Mouse (Mus musculus) adrenal gland, adult 2 months (tissue): ENCODE measurements at regions not wholly inside any gene's neighbourhood (a gene's known extent, or its start where the extent isn't known, plus 50 kb on each side); places are given as distances from the start of the nearest gene placed in this dataset.

Experiments
- DNase-seq: peaks from one replicate; pipeline ENCODE4 v3.0.0; 2021

DNA sequence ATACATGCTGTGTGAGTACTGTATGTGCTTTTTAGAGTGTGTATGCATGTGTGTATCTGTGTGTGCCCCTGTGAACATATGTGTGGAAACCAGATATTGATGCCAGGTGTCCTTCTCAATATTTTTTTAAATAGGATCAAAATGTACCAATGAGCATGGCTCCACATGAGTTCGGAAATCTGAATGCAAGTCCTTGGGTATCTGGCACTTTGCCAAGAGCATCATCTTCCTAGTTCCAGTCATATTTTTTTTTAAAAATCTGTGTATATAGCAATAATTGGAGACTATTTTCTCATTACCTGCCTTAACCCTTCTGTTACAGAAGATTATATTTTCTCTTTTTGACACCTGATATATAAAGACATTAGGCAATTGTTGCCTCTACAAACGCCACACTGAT lies 255.0 kb upstream of the BC052040 start:
- DNase-seq, result no peak

DNA sequence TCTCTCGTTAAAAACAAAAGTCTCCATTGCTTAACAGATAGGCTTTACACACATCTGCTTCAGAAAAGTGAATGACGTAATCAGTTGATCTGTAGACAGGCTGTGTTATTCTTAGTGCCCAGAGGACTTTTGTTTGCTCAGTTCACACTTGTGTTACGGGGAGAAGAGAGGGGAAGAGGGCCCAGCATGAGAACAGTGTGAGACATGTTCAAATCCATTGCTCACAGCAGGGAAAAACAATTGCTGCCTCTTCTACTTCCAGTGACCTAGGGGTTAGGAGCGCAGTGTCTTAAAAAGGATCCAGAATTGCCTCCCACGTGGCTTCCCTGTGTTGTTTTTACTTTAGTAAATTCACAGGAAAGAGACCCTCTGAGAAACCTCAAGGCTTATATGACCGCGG lies 243.3 kb upstream of the BC052040 start:
- DNase-seq, result no peak

DNA sequence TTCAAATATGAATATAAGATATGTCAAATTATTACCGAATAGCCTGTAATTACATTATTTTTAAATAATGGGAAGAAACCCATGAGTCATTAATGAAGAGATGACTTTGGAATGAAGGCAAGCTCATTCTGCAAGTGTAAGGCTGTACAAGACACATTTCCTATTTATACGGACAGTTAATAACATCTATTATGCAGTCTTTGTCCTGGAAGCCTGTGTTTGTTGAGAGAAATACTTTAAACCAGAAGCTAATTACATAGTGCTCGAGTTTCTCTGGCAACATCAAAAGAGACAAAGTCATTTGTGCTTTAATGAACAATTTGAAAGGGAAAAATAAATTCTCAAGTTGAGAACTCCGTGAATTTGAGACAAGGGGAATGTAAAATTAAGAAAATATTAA lies 242.5 kb upstream of the BC052040 start:
- DNase-seq, result no peak

DNA sequence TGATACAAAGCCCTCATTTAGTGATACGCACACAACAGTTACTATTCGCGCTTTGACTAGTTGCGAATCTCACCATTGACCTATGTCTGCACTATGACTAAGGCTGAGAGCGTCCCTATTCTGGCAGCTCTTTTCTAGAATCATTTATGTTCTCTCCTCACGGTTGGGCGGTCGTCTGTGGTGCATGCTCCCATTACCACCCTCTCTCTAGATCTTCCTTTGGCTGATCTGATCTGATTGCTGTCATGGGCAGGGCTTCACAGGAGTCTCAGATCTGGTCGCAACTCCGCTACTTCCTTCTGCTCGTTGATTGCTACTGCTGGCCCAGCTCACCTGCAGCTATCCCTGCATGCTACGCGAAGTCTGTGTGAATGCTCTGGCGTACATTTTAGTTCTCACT lies 239.2 kb upstream of the BC052040 start:
- no peak for DNase-seq

DNA sequence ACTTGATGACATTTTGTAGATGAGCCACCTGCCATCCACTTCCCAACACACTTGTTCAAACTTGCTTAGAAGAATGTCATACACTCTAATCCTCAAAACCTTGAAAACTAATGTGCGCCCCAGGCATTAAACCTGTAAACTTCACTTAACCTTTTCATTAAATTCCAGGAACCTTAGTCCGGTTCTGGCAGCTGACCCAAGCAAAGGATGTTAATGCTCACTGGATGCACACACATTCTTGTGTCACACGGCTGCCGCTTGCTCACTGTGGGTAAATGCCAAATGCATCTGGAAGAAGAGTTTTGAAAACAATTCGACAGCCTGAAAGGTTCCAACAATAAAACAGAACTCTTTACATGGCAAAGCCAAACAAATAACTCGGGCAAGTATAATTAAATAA lies 235.0 kb upstream of the BC052040 start:
- DNase-seq, result no peak

DNA sequence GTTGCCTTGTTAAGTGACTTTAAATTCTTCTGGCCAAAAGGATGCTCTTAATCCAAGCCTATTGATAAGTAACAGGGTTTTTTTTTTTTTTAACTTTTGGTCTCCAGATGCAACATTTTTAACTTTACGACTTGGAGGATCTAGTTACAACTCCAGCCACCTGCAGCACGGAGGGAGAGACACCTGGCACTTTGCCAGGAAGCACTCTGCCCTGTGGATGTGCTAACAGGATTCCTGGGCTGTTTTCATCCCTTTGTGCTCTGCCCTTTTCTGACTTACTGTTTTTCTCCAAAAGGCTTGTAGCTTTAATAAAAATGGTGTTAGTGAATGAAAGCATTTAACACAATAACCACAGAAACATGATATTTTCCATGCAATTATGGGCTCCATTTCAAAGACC lies 233.3 kb upstream of the BC052040 start:
- no peak for DNase-seq

DNA sequence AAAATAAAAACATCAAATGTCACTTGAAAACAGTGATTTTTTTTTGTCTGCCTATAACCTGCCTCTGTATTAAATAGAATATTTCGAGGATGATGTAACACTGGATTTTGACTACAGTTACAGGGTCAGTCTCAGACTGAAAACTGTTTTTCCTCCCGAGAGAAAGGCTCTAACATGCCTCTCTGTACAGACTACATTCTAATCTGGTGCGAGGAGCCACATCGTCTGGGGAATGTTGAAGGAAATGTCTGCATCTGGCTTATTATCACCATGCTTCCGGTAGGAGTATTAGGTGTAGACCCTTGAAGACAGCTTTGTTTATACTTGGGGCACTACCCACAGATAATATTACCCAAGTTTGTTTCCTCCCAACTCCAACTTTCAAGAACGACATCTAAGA lies 210.4 kb upstream of the BC052040 start:
- DNase-seq, result no peak

DNA sequence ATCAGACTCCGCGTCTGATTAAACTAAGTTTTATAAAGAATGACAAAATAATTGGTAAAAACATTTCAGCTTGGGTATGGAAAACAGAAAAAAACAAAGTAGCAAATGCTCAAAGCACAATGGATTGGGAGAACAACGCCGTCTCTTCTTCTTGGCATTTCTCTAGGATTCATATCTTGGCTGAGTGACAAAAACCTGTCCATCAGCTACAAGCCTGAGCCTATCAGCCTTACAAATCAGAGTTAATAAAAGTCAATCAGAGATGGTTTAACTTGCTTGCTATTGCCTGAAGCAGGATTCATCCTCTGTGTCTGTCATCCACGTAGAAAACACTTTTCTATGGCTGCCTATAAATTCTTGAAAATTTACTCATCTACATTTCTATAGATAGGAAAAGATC lies 206.2 kb upstream of the BC052040 start:
- DNase-seq, result no peak

DNA sequence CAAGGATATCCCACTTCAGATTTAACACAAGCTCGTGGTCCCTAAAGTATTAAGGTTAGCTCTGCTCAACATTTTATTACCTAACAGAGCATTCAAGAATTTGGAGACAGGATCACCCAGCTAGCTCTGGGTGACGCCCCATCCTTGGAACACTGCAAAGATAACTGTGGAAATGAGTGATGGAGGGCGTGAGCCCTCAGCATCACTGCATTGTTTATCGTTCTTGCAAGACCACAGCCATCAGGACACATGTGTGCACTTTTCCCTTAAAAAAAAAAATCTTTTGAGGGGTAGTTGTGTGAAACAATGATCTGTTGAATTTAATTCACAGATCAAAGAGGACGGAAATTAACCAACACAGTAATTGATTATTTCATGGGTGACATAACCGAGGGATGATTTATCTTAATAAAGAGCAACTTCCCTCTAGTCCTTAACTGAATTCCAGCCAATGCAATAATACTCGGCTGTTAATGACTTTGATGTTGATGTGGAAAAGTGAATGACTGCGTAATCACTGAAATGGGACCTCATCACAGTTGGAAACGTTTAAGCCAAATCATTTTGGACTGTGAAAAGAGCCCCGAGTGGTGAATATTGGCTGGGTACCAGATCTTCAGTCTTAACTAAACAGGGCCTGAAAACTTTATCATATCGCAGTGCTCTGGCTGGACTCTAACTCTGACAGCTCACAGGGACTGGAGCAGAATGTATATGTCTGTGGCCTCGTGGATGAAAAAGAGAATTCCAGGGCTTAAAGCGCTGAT lies 196.9 kb upstream of the BC052040 start:
- no peak for DNase-seq

DNA sequence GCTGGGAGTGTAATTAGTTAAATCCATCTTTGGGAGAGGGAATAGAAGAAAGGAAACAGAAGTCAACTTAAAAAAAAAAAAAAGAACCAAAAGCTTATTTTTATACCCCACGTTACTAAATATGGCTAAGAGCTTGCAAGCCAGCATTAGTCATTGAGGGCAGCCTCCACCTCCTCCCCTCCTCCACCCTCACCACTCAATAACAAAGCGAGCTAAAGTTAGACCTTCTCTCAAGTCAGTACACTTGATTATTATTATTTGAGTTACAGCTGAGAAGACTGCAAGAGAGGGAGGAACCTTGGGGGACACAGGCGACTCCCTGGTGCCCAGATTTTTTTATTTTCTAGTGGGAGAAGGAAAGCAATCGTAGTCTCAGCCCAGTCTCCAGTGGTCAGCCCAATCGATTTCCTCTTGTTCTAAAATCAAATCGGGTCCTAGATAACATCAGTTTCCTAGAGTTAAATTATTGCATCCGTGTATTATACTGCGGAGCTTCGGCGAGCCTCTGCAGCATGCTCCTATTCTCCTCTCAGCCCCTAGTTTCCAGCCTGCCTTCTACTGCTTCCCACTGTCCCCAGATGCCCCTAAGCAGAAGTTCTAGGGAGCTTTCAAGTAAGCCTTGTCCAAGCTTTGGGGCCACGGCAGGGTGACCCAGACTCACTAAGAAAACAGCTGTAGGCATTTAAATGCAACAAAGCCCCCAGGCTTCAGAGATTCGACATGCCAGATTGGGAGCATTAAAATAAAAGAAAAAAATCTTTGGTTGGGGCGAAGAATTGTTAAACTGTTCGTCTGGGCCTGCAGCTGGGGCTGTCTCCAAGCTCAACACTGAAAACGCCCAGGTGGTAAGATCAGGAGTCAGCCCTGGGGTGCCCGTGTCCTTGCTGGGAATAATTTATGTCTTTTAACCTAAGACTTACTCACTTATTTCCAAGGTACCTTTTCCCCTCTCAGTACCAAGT lies 196.0 kb upstream of the BC052040 start:
- DNase-seq, result peak; percentile 35

DNA sequence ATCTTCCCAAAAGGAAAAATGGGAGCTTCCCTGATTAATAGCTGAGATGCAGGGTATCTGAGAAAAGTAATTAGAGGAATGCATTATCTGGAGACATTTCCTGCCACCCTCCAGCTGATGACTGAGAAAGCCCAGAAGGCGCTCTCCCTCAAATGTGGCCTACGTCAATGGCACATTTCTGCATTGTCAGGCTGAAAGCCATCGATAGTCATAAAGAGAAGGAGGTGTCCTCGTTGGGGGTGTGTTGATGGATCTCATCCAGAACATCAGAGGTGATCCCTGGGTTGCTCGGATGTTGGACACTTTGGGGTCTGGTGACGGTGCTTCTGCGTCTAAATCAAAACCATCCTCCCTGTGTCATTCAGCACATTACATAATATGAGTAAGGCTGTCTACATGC lies 189.9 kb upstream of the BC052040 start:
- DNase-seq, result no peak

DNA sequence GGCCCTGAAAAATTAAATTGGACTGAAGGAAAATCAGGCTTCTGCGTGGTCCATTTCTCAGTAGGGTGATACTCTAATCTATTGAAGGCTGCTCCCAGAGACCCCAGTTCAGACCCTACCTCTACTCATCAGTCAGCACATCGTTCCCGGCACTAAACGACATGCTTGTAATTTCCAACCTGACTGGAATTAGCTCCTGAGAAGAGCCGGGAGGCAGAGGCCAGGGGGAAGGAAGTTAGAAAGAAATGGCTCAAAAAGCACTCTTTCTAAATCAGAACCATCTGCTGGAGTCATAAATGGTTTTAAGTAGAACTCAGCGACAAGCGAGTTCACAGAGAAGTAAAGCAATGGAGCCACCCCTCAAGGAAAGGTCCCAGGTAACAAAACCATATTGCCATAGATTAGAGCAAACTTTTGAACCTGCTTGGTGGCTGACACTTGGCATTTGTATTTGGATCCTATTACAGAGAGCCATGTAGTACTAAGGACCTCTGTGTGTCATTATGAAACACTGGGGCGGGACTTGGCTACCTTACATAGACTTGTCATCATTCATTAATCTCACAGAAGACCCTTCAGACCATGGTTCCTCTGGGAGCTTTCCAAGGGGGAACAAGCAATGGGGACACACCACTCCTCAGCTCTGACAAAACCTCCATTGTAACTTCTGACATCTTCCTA lies 189.3 kb upstream of the BC052040 start:
- DNase-seq, result no peak

DNA sequence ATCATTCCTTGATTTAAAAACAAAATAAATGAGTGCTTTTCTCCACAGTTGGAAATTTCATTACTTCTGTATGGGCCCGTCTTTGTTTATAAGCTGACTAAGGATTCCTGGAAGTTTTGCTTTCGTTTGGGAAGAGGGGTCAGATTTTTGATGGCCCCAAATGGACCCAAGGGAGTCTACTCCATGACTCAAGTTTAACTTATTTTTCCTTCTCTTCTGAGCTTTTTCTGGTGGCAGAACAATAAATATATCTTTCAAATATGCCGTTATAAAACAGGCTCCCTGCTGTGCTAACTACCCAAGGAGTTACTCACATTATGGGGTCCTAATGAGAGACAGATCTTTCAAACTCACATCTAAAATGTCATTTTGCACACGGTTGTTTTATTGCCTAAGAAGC lies 187.4 kb upstream of the BC052040 start:
- DNase-seq, result no peak

DNA sequence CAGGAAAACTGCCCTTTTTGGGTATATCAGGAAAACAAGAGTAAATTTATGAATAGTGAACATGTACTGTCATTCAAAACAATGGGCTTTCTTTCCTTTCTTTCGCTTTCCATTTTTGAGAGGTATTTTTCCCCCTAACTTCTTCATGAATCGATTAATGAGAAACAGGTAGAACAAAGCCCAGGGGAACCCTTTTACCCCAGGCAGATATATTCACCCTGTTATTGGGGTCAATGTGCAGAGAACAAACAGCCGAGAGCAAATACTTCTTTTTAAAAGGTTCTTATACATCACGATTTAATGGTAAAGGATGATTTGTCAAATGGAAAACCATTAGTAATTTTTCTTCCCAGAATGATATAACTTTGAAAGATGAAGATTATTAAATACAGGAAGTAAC lies 183.0 kb upstream of the BC052040 start:
- DNase-seq, result no peak

DNA sequence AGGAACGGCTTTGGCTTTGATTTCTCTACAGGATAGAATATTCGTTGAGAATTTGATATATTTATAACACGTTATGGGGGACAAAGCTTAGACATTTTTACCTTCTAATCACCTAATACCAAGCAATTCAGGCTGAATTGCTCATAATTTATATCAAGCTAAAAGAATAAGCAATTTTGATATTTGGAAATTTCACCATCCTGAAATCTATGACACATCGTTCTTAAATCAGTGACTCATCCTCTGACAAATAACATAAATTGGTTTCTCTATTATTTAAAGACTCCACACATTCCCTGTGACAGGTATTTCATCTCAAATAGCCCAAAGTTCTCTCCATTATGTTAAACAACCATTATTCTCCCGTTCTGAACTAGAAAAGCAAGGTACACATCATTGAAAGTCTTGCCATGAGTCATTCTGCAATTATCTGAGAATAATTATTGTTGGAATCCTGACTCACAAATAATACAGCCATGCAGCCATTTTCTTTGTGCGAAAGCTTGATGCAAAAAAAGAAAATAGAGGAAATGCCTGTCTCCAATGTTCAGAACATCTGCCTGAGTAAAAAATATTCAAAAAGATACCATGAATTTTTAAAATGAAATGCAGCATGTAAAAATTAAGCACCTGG lies 182.3 kb upstream of the BC052040 start:
- DNase-seq, result no peak

DNA sequence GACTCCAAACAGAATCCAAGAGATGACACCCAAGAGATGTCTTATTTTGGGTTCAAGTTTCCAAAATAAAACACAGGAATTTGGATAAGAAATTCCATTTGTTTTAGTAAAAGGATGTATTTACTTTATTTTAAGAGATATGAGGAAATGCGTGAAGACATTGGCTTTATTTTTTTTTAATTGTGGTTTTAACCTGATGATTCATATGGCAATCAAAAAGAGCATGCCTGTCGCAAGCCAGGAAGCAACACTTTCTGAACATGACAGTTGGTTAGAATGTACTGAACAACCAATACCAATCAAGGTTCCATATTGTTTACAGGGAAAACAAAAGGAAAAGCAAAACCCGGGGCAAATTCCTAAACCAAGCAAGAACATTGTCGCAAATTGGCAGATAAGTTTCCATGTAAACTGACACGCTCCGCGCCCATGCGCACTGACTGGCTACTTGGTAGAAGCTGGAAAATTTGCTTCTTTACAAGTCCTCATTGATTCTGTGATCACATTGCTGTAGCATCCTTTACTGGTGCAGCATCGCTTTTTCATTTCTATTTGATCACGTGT lies 181.4 kb upstream of the BC052040 start:
- peak; percentile 7 for DNase-seq

DNA sequence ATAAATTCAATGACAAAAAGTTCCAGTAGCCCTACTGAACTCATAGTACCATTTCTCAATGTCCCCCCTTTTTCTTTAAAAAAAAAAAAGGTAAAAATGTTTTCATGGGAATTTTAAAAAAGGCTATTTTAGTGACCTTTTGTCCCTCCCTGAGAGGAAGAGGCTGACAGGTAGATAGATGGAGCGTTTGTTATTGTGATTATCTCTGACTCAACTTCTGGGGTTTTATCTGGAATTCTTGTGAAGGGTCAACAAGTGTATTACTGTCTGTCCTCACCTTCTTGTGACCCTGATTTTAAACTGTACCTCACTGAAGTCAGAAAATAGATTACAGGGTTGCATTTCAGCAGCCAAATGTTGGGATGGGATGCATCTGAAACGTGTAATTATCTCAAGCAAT lies 179.3 kb upstream of the BC052040 start:
- DNase-seq, result no peak

DNA sequence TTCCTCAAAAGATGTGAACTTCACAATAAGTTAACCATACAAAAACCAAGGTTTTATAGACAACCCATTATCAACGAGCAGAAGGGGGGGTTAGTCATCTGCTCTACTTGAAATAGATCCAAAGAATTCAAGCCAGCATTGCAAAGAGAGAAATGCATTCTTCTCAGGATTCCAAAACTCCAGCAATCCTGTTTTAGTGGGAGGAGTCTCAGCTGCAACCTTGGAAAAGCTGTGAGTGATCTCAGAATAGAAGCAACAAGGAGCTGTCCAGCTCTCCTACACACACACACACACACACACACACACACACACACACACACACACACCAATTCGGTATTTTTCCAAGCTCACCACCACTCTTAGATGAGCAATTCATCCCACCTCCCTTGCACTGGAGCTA lies 149.0 kb upstream of the BC052040 start:
- DNase-seq, result peak; percentile 58

DNA sequence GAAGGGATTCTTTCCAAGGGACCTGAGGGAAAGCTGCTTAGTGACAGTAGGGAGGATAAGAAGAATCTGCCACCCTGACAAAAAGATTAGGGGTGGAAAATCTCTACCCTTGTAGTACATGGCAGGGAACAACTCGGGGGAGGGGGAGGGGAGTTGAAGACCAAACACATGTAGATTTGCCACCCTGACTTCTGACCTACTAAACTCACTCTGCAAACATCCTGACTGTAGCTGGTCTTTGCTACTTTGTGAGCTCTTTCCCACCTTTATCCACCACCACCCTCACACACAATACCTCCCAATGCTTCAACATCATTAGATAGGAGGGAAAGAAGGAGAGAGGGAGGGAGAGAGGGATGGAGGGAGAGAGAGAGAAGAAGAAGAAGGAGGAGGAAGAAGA lies 140.4 kb upstream of the BC052040 start:
- DNase-seq, result no peak

DNA sequence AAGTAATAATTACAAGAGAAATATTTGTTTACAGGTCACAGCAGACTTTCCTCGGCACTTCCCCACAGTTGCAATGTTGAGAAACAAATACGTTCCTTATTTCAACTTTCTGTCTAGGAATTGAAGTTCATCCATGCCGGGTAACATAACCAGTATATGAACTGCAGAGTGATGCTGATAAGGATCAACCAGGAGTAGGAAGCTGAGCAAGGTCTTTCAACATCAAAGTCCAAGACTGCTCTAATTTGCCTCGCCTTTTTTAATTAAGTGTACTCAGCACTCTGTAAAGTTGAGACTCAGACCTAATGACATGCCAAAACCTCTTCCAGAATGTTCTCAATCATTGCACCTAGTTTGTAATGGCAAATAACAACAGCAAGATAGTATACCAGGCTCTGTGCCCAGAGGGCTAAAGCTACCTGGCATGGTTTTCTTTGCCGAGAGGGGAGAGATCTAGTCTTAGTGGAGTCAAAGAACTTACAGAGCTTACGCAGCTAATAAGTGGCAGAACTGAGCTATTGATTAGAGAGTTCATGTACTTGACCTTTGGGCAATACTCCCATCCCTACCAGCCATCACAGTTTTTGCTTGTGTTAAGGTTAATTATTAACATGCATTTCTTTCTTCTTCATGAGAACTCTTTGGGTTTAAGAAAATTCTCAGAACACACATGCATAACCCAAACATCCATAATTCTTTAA lies 131.6 kb upstream of the BC052040 start:
- no peak for DNase-seq

DNA sequence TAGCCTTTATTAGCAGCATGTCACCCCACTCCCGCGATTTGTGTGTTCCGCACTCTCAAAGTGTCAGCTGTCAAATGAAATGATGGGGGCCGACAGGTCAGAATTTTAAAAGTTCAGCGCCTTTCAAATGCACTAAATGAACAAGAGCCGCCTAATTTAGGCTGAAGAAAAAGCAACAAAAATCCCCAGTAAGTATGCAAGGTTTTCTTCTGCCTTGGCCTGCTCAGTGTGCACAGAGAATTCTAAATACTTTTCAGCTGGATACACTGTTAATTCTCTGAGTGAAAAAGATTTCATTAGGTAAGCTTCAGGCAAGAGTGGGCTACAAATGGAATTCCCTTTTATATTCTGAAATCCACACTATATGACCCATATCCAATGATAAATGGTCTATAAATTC lies 125.9 kb upstream of the BC052040 start:
- no peak for DNase-seq
